Mouse (Mus musculus) olfactory bulb, adult 2 months (tissue): Measurements from ENCODE around the gene Rrp36. TPM values are rescaled to one million over a fixed set of nuclear protein-coding genes. Genes with fewer than 3 reads are reported as not detected.

ENCODE experiments used
- H3K27ac ChIP-seq: fragments of 200-500 bp; 2 replicates; pipeline ENCODE4 v1.5.1; 2012; ENCODE audit warnings: low read depth, low read length; ENCODE audit not compliant: insufficient read depth
- H3K4me1 ChIP-seq: fragments of 200-500 bp; 2 replicates; pipeline ENCODE4 v1.6.1; 2012; ENCODE audit warnings: low read length; ENCODE audit not compliant: control insufficient read depth, insufficient read depth
- H3K4me3 ChIP-seq: fragments of 200-500 bp; 2 replicates; pipeline ENCODE4 v1.5.1; 2012; ENCODE audit warnings: mild to moderate bottlenecking, low read depth, low read length, moderate library complexity; ENCODE audit not compliant: insufficient read depth
- CTCF ChIP-seq: fragments of 200-500 bp; IDR thresholded peaks from 2 replicates; pipeline ENCODE4 v1.5.1; 2012; ENCODE audit warnings: low read depth, mild to moderate bottlenecking, low read length, moderate library complexity; ENCODE audit not compliant: insufficient read depth
- POLR2A ChIP-seq: fragments of 200-500 bp; IDR thresholded peaks from 2 replicates; pipeline ENCODE4 v1.6.1; 2012; ENCODE audit warnings: mild to moderate bottlenecking, low read depth, low read length, moderate library complexity; ENCODE audit not compliant: insufficient read depth
- WGBS: fragments of 180-500 bp; shearing (Covaris S2); methylation state at CpG from one replicate; pipeline ENCODE4 v1.1.7; 2018; 5-methylcytosine and 5-hydroxymethylcytosine counted together
- polyA plus RNA-seq: library from polyadenylated mRNA; stranded (reverse); fragments of >200 nt; gene quantifications from 2 replicates; pipeline ENCODE4 v1.2.4, GENCODE M21; 2012; ENCODE audit warnings: low replicate concordance; ENCODE audit not compliant: missing spikeins, insufficient read depth, insufficient read length

Gene Rrp36
- polyA plus RNA-seq, 1 experiment = not detected

- TF ChIP-seq CTCF (no peak), POLR2A (no peak)
- Histone ChIP-seq H3K27ac (no peak overlapping the region), H3K4me3 (peak overlapping the region; percentile 65), H3K4me1 (peaks cover 17% of the 10 kb centered on the region)
- WGBS = 7% methylated on average over 11 of the region's 11 CpGs
These were observed 29.2 kb downstream of the Rrp36 start for GRCm38 (mm10) chr17:46644916-46645475.

GRCm38 (mm10) chr17:46644152-46644805 lies 29.9 kb downstream of the Rrp36 start:
- TF ChIP-seq CTCF (no peak), POLR2A (no peak)

GRCm38 (mm10) chr17:46642060-46642459 lies 32.1 kb downstream of the Rrp36 start:
- Histone ChIP-seq H3K27ac (no peak overlapping the region), H3K4me1 (peaks cover 20% of the 10 kb centered on the region), H3K4me3 (no peak overlapping the region)
- TF ChIP-seq CTCF = no peak
- TF ChIP-seq POLR2A = no peak
- WGBS = 94% methylated on average over 17 of the region's 17 CpGs

More at GRCm38 (mm10) chr17:46644152-46644805, 29.9 kb downstream of the Rrp36 start:
- WGBS = 92% methylated on average over 12 of the region's 12 CpGs
- Histone ChIP-seq H3K4me1 (peaks cover 17% of the 10 kb centered on the region), H3K27ac (no peak overlapping the region), H3K4me3 (no peak overlapping the region)

DNA sequence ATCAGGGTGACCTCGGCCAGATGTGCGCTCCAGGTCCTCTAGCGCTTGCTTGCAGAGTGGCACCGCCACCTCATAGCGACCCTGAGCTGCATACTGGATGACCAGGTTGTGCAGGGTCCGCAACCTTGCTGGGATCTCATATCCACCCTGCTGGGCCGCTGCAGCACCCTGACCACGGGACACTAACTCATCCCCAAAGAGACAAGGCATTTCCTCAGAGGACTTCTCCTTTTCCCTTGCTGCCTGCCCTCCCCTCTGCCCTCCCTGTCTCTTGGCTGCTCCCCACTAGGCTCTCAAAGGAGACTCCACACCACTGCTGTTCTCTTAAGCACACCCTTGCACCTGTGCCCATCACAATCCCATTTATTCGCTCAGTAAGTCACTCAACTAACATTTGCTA lies 34.2 kb downstream of the Rrp36 start:
- 90% methylated on average over 9 of the region's 9 CpGs for WGBS

GRCm38 (mm10) chr17:46636831-46637523 lies 37.2 kb downstream of the Rrp36 start:
- H3K4me1 ChIP-seq = peaks cover 14% of the 10 kb centered on the region
- no peak overlapping the region for H3K4me3 ChIP-seq
- 4% methylated on average over 15 of the region's 15 CpGs for WGBS
- no peak overlapping the region for H3K27ac ChIP-seq
- TF ChIP-seq CTCF (no peak), POLR2A (no peak)

More for the DNA sequence above, 34.2 kb downstream of the Rrp36 start:
- H3K4me1 ChIP-seq = peaks cover 22% of the 10 kb centered on the region
- no peak overlapping the region for H3K4me3 ChIP-seq
- H3K27ac ChIP-seq = no peak overlapping the region
- no peak for TF ChIP-seq POLR2A
- TF ChIP-seq CTCF = no peak

DNA sequence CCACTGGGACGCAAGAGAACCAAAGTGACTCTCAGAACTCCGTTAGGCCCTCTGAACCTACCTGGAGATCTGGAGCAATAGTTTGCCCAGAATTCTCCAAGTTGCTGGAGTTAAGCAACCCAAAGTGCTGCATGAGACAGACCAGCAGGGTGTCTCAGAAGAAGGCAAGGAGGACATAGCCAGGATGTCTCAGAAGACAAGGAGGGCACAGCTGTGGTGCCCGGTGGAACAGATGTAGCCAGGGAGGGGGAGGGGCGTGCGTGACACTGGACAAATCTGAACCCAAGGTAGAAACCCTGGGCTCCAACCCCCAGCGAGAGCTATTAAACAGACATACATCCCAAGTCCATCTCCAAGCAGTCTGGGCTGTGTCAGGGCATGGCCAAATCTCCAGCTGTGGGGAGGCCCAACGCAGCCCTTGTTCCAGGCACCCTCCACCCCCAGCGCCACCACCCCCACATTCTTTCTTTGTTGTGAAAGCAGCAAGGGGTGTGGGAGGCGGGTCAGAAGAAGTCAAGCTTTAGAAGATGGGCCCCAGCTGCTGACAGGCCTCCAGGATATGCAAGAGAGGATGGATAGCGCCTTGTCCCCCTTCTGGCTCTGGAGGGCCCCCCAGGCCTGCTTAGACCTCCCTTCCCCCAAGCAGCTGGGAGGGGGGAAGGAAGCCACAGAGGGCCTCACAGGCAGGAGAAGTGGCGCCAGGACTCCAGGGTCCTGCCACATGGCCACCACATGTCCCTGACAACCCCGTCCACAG lies 44.3 kb downstream of the Rrp36 start:
- TF ChIP-seq CTCF = no peak
- TF ChIP-seq POLR2A = no peak
- H3K4me1 ChIP-seq = peaks cover 16% of the 10 kb centered on the region
- H3K27ac ChIP-seq = no peak overlapping the region
- 36% methylated on average over 12 of the region's 12 CpGs for WGBS
- H3K4me3 ChIP-seq = peak overlapping the region; percentile 65; the same call in 1 of the 2 replicates

- peaks cover 19% of the 10 kb centered on the region for H3K4me1 ChIP-seq
- H3K27ac ChIP-seq = no peak within 1 kb of the TSS
- WGBS = 1% methylated on average over 86 of the region's 90 CpGs
- TF ChIP-seq POLR2A = no peak
- no peak for TF ChIP-seq CTCF
- H3K4me3 ChIP-seq = peak within 1 kb of the TSS; percentile 65
These were observed 45.1 kb downstream of the Rrp36 start, which contains the start of gene Ptk7 for GRCm38 (mm10) chr17:46628791-46629684. Gene Ptk7 (minus strand): TSS chr17:46629504.

DNA sequence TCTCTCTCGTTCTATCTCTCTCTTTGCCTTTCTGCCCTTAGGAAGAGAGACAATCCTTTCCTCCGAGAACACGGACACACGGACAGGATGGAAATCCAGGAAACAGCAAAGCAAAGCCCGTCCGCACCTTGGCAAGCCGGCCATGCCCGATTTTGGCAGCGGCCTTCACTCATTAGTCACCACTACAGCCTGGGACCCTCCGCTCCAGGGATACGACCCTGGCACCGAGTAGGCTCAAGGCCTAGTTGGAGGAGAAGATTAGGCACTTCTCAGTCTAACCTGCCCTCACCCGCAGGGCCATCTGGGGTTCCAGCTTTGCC lies 45.7 kb downstream of the Rrp36 start:
- no peak for TF ChIP-seq POLR2A
- TF ChIP-seq CTCF = no peak
- H3K4me1 ChIP-seq = peaks cover 22% of the 10 kb centered on the region
- WGBS = 12% methylated on average over 13 of the region's 13 CpGs
- peak overlapping the region; percentile 65 for H3K4me3 ChIP-seq
- no peak overlapping the region for H3K27ac ChIP-seq
